Mouse (Mus musculus): ENCODE results near the gene Usp6nl.

Usp6nl gene

GRCm38 (mm10) chr2:6376941-6377340 is 54.5 kb downstream of the Usp6nl start:
- no peak for DNase-seq

- no peak for DNase-seq
Observed at GRCm38 (mm10) chr2:6378590-6379205, 56.2 kb downstream of the Usp6nl start.

GRCm38 (mm10) chr2:6379731-6380212 is 57.3 kb downstream of the Usp6nl start:
- DNase-seq = no peak

DNA sequence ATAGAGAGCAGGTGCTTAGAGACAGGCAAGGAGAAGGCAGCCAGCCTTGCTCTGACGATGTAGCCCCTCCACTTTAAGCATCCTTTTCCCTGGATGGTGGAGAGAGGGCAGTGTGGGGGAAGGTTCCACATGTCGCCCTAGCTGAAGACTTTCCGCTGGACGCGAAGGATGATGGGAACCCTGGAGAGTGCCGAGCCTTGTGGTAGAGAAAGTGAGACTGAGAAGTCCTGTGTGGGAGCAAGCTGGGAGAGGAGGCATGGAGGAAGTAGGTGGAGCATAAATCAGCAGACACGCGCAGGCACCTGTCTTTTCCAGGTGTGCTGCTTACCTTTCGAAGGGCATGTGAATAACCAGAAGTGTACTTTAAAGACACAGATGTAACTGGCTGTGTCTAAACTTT is 57.9 kb downstream of the Usp6nl start:
- no peak for DNase-seq

- no peak for DNase-seq
Observed at GRCm38 (mm10) chr2:6384407-6385146, 62.1 kb downstream of the Usp6nl start.

- no peak for DNase-seq
Observed at GRCm38 (mm10) chr2:6389162-6389561, 66.7 kb downstream of the Usp6nl start.

- no peak for DNase-seq
Observed at GRCm38 (mm10) chr2:6391261-6391660, 68.8 kb downstream of the Usp6nl start.

DNA sequence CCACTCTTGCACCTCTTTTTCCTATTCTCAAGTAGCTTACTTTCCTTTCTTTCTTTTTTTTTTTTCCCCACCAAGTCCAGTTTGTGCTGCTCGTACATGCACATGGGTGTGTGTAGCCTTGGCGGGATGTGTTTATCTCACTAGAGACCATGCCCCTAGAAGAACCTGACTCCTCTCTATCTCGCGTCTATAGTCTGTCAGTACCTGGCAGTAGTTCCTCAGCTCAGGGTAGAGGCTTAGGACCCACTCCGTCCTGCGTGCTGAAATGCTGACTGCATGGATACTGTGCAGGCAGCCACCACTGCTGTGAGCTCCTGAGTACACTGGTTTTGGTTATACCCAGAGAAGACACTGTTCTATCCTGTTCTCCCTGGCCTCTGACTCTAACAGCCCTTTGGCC is 69.5 kb downstream of the Usp6nl start:
- no peak for DNase-seq

DNA sequence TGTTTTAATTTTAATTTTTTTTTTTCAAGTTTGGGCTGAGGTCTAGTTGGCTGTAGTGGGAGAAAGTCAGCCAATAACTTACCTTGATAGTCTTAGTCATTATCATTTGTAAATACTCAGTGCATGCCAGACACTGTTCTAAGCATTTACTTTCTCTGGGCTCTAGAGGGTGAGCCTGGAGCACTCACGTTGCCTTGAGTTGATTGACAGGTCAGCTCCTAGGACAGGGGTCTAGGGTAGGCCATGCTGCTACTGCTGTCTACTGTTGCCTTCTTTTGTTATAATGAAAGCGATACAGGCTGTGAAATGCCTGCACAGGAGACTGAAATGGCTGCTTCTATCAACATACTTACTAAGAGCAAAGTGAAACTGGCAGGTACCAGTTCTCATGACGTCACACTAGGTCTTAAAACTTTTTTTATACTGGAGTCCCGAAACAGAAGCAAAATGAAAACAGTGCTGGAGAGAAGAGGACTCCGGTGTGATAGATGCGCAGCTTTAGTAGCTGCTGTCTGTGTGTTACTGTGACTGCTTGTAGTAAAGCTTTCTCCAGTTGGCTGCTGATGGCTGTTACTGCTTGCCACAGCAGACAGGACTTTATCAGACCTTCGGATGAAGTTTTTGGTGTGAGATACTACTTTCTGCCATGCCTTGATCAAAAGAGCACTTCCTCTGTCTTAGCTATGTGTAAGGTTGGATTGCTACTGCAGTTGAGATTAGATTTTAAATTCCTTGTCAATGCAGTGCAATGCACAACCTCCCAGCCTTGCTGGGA is 73.6 kb downstream of the Usp6nl start:
- no peak for DNase-seq

DNA sequence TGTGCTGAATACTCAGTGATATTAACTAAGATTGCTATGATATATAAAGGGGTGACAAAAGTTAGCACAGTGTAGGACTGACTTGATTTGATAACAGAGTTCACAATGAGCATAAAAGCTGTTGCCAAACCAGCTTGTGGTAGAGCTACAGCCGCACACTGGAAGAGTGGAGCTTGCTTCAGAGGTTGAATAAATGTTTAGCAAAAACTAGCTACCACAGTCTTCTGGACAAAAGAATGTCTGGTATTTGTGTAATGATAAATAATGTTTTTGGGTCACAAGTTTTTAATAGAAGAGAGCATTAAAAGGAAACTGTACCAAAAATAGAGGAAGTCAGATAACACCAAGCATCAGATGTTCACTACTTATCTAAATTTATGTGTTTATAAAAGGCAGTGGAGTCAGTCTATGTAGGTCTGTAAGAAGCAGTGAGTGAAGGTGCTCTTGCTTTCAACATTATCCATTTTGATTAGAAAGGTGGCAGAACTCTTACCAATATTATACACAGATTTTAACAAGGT is 74.2 kb downstream of the Usp6nl start:
- no peak for DNase-seq

- DNase-seq = no peak
Observed at GRCm38 (mm10) chr2:6397166-6397565, 74.7 kb downstream of the Usp6nl start.

DNA sequence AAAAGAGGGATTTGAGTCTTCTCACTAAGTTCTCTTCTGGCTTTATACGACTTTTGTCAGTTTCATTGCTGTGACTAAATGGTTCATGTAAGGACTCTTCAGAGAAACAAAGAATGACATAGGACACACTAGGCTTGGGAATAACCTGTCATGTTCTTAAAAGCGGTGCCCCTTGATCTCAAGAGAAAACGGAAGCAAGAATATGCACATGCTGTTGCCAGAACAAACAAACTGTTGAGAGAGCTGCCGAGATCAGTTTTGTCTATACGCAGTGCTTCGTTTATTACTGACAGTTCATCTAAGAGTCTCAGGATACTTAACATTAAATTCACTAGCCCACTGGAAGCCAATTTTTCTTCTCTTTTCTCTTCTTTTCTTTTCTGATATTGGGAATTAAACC is 76.4 kb downstream of the Usp6nl start:
- no peak for DNase-seq

- DNase-seq = no peak
Observed at GRCm38 (mm10) chr2:6401039-6401438, 78.6 kb downstream of the Usp6nl start.

GRCm38 (mm10) chr2:6403375-6403774 is 80.9 kb downstream of the Usp6nl start:
- DNase-seq = no peak

- DNase-seq = no peak
Observed at GRCm38 (mm10) chr2:6403991-6404390, 81.5 kb downstream of the Usp6nl start.

DNA sequence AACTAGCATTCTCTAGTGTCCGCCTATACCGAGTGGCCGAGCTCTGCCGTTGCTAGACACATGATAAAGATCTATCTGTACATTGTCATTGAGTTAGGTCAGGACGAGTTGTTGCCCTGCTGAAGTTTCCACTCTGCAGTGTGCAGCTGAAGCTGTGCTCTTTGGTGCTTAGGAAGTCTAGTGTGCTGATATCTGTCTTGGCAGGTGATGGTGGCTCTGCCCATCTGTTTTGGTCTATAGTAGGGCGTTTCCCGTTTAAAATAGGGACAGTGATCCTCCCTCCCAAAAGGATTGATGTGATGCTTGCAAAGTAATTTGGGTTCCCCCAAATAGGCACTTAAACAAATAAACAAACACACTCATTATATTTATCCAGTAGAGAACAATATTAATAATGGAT is 82.2 kb downstream of the Usp6nl start:
- no peak for DNase-seq

GRCm38 (mm10) chr2:6405059-6406033 is 82.9 kb downstream of the Usp6nl start:
- peak; percentile 78 for DNase-seq

DNA sequence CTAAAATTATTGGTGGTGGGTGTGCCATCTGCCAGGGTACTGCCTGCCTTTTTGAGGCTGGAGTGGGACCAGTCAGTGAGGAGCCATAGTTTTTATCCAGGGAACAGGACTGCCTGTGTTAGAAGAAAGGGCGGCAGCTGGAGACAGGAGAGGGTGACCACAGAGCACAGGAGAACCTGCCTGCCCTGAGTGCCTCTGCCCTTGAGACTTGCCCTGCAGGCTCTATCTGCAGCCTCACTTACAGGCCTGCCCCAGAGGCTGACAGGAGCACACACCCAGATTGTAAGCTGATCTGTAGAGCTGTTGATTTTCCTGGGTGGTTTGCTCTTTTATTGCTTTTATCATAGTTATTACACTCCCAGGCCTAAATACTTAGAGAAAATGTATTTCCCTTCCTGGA is 85.2 kb downstream of the Usp6nl start:
- DNase-seq = no peak

DNA sequence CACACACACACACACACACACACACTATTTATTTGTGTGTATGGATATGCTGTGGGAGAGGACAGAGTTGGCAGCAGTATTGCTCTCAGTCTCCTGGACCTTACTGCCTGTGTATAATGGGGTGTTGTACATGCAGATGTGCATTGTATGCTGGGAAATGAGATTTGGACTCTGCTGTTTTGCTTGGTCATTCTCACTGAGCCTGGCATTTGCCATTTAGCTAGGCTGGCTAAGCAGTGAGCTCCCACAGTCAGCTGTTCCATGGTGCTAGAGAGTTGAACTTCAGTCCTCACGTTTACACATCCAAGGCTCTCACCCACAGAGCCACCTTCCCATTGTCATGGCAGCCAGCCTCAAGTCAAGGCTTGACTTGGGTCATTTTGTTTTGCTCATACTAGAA is 90.2 kb downstream of the Usp6nl start:
- DNase-seq = no peak

DNA sequence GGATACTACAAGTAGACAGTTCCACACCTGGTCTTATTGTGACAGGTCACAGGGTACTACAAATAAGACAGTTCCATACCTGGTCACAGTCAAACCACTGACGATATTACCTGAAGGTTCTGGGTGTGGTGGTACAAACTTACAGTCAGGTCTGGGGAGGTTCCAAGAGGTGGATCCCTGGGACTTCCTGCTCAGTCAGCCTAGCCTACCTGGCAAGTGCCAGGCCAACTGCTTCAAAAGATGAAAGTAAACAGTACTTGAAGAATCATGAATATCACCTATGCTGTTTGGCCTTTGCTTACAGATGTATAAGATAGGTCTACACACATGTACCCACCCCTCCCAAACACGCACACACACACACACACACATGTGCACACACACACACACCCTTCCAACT is 91.3 kb downstream of the Usp6nl start:
- no peak for DNase-seq

- DNase-seq = no peak
Observed at GRCm38 (mm10) chr2:6414400-6414799, 91.9 kb downstream of the Usp6nl start.

DNA sequence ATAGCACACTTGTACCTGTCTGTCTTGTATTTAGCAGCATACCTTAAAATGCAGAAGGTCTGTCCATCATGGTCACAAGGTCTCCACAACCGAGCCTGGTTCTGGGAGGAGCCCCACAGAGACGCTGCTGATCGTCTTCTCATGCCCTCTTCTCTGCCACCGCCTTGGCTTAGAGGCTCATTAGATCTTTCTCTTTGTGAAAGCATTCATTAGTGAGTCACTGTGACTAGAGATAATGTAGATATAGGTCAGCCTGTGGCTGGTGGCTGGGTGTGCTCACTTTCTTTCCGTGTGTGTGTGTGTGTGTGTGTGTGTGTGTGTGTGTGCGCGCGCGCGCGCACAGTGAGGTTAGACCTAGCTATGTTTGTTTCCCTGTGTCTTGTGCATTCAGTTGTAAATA is 94.7 kb downstream of the Usp6nl start:
- DNase-seq = no peak
